Mouse (Mus musculus) neural tube, embryonic 13.5 days (tissue): ENCODE data around the gene Dph2. TPM values are rescaled to one million over a fixed set of nuclear protein-coding genes. Genes with fewer than 3 reads are reported as not detected.
A peak's percentile ranks its signal among the peaks of the same experiment; 100 is the strongest.

ENCODE experiments used
- ATAC-seq: fragments of 200-750 bp; cut with Nextera tagmentation; 2 replicates; pipeline ENCODE4 v1.8.0; 2017; ENCODE audit warnings: low read depth, mild to moderate bottlenecking, moderate TSS enrichment, moderate library complexity
- H3K27ac ChIP-seq: fragments of 300-500 bp; sonication (generic); replicated peaks from 2 replicates; pipeline ENCODE4 v1.5.1; 2015; ENCODE audit warnings: moderate library complexity, mild to moderate bottlenecking, inconsistent platforms
- H3K27me3 ChIP-seq: fragments of 300-500 bp; sonication (generic); 2 replicates; pipeline ENCODE4 v1.6.1; 2015; ENCODE audit warnings: mild to moderate bottlenecking, inconsistent platforms
- H3K36me3 ChIP-seq: fragments of 300-500 bp; sonication (generic); 2 replicates; pipeline ENCODE4 v1.6.1; 2015; ENCODE audit warnings: mild to moderate bottlenecking, inconsistent platforms
- H3K4me1 ChIP-seq: fragments of 300-500 bp; sonication (generic); replicated peaks from 2 replicates; pipeline ENCODE4 v1.6.1; 2015; ENCODE audit warnings: inconsistent platforms
- H3K4me2 ChIP-seq: fragments of 300-500 bp; sonication (generic); 2 replicates; pipeline ENCODE4 v1.6.1; 2015; ENCODE audit warnings: inconsistent platforms, mild to moderate bottlenecking, moderate library complexity
- H3K4me3 ChIP-seq: fragments of 300-500 bp; sonication (generic); 2 replicates; pipeline ENCODE4 v1.5.1; 2015; ENCODE audit warnings: mild to moderate bottlenecking, inconsistent platforms
- H3K9ac ChIP-seq: fragments of 300-500 bp; sonication (generic); 2 replicates; pipeline ENCODE4 v1.6.1; 2015; ENCODE audit warnings: moderate library complexity, mild to moderate bottlenecking, inconsistent platforms
- H3K9me3 ChIP-seq: fragments of 300-500 bp; sonication (generic); 2 replicates; pipeline ENCODE4 v1.6.1; 2016; ENCODE audit warnings: inconsistent platforms
- WGBS: fragments of 180-500 bp; shearing (Covaris S2); methylation state at CpG from one replicate; pipeline ENCODE4 v1.1.7; 2015; 5-methylcytosine and 5-hydroxymethylcytosine counted together
- polyA plus RNA-seq: library from polyadenylated mRNA; unstranded; fragments of >200 nt; fragmentation: Nextera tagmentation; extraction: Ambion mirVana; gene quantifications from 2 replicates; pipeline ENCODE4 v1.2.1, GENCODE M21; 2015

Gene Dph2
- polyA plus RNA-seq, 1 experiment from 2014 or later, result 21.3 TPM

GRCm38 (mm10) chr4:117906196-117906595 lies 14.4 kb upstream of the Dph2 start:
- Histone ChIP-seq H3K9me3 (no peaks in the 10 kb centered on the region), H3K4me3 (no peak overlapping the region), H3K27me3 (no peaks in the 10 kb centered on the region), H3K4me1 (peaks cover 38% of the 10 kb centered on the region), H3K9ac (no peak overlapping the region), H3K4me2 (no peak overlapping the region), H3K27ac (no peak overlapping the region), H3K36me3 (peaks cover 62% of the 10 kb centered on the region)
- no peak for ATAC-seq
- 91% methylated on average over 3 of the region's 3 CpGs for WGBS

GRCm38 (mm10) chr4:117904761-117905160 lies 12.9 kb upstream of the Dph2 start:
- peaks cover 65% of the 10 kb centered on the region for H3K36me3 ChIP-seq
- ATAC-seq, result no peak
- WGBS, result 91% methylated on average over 8 of the region's 8 CpGs
- H3K4me1 ChIP-seq, result peaks cover 24% of the 10 kb centered on the region
- no peak overlapping the region for H3K27ac ChIP-seq
- no peak overlapping the region for H3K9ac ChIP-seq
- H3K9me3 ChIP-seq, result no peaks in the 10 kb centered on the region
- H3K4me3 ChIP-seq, result no peak overlapping the region
- H3K4me2 ChIP-seq, result no peak overlapping the region
- no peaks in the 10 kb centered on the region for H3K27me3 ChIP-seq

- Histone ChIP-seq H3K36me3 (peaks cover 72% of the 10 kb centered on the region), H3K4me2 (no peak overlapping the region), H3K27me3 (no peaks in the 10 kb centered on the region), H3K9ac (no peak overlapping the region), H3K27ac (no peak overlapping the region), H3K4me3 (no peak overlapping the region), H3K4me1 (peaks cover 17% of the 10 kb centered on the region), H3K9me3 (no peaks in the 10 kb centered on the region)
- WGBS, result 91% methylated on average over 10 of the region's 10 CpGs
- no peak for ATAC-seq
These were observed 12.3 kb upstream of the Dph2 start for GRCm38 (mm10) chr4:117904094-117904493.

GRCm38 (mm10) chr4:117898111-117898510 lies 6.3 kb upstream of the Dph2 start:
- H3K27ac ChIP-seq, result no peak overlapping the region
- no peaks in the 10 kb centered on the region for H3K27me3 ChIP-seq
- 91% methylated on average over 3 of the region's 3 CpGs for WGBS
- H3K4me2 ChIP-seq, result no peak overlapping the region
- no peak overlapping the region for H3K4me3 ChIP-seq
- no peak for ATAC-seq
- no peak overlapping the region for H3K9ac ChIP-seq
- no peaks in the 10 kb centered on the region for H3K4me1 ChIP-seq
- no peaks in the 10 kb centered on the region for H3K9me3 ChIP-seq
- peaks cover 94% of the 10 kb centered on the region for H3K36me3 ChIP-seq

GRCm38 (mm10) chr4:117896031-117896430 lies 4.2 kb upstream of the Dph2 start:
- no peak for ATAC-seq
- Histone ChIP-seq H3K4me3 (no peak overlapping the region), H3K36me3 (peaks cover 73% of the 10 kb centered on the region), H3K27ac (no peak overlapping the region), H3K4me1 (peaks cover 9% of the 10 kb centered on the region), H3K9ac (no peak overlapping the region), H3K4me2 (no peak overlapping the region), H3K27me3 (no peaks in the 10 kb centered on the region), H3K9me3 (no peaks in the 10 kb centered on the region)
- 97% methylated on average over 6 of the region's 6 CpGs for WGBS

- Histone ChIP-seq H3K36me3 (peaks cover 68% of the 10 kb centered on the region), H3K4me2 (no peak overlapping the region), H3K4me1 (peaks cover 14% of the 10 kb centered on the region), H3K9me3 (no peaks in the 10 kb centered on the region), H3K9ac (no peak overlapping the region), H3K4me3 (no peak overlapping the region), H3K27ac (no peak overlapping the region), H3K27me3 (no peaks in the 10 kb centered on the region)
- ATAC-seq, result no peak
- WGBS, result 85% methylated on average over 7 of the region's 7 CpGs
These were observed 3.5 kb upstream of the Dph2 start for GRCm38 (mm10) chr4:117895339-117895738.

- no peak overlapping the region for H3K27ac ChIP-seq
- no peak overlapping the region for H3K4me2 ChIP-seq
- H3K27me3 ChIP-seq, result no peaks in the 10 kb centered on the region
- 85% methylated on average over 8 of the region's 8 CpGs for WGBS
- H3K4me3 ChIP-seq, result no peak overlapping the region
- ATAC-seq, result no peak
- peaks cover 14% of the 10 kb centered on the region for H3K4me1 ChIP-seq
- peaks cover 67% of the 10 kb centered on the region for H3K36me3 ChIP-seq
- H3K9me3 ChIP-seq, result no peaks in the 10 kb centered on the region
- H3K9ac ChIP-seq, result no peak overlapping the region
These were observed 2.8 kb upstream of the Dph2 start for GRCm38 (mm10) chr4:117894601-117895000.

GRCm38 (mm10) chr4:117893376-117893775 lies 1.5 kb upstream of the Dph2 start:
- ATAC-seq, result no peak
- Histone ChIP-seq H3K4me1 (peaks cover 14% of the 10 kb centered on the region), H3K9me3 (no peaks in the 10 kb centered on the region), H3K36me3 (peaks cover 66% of the 10 kb centered on the region), H3K27me3 (no peaks in the 10 kb centered on the region), H3K9ac (no peak overlapping the region), H3K27ac (no peak overlapping the region), H3K4me3 (no peak overlapping the region), H3K4me2 (no peak overlapping the region)
- WGBS, result 27% methylated on average over 9 of the region's 9 CpGs

- Histone ChIP-seq H3K27ac (no peak overlapping the region), H3K9ac (no peak overlapping the region), H3K4me3 (peak overlapping the region; percentile 76), H3K36me3 (peaks cover 43% of the 10 kb centered on the region), H3K4me1 (peaks cover 29% of the 10 kb centered on the region), H3K9me3 (no peaks in the 10 kb centered on the region), H3K27me3 (no peaks in the 10 kb centered on the region), H3K4me2 (peak overlapping the region; percentile 94)
- 79% methylated on average over 8 of the region's 8 CpGs for WGBS
- ATAC-seq, result no peak
These were observed 1.1 kb downstream of the Dph2 start for GRCm38 (mm10) chr4:117890750-117891149.

- no peak for ATAC-seq
- 91% methylated on average over 14 of the region's 14 CpGs for WGBS
- no peaks in the 10 kb centered on the region for H3K27me3 ChIP-seq
- no peak overlapping the region for H3K27ac ChIP-seq
- H3K9me3 ChIP-seq, result no peaks in the 10 kb centered on the region
- H3K36me3 ChIP-seq, result peaks cover 43% of the 10 kb centered on the region
- no peak overlapping the region for H3K4me2 ChIP-seq
- H3K9ac ChIP-seq, result no peak overlapping the region
- H3K4me3 ChIP-seq, result no peak overlapping the region
- H3K4me1 ChIP-seq, result peaks cover 36% of the 10 kb centered on the region
These were observed 1.8 kb downstream of the Dph2 start for GRCm38 (mm10) chr4:117890031-117890430.

- peaks cover 43% of the 10 kb centered on the region for H3K36me3 ChIP-seq
- H3K4me2 ChIP-seq, result no peak overlapping the region
- no peak overlapping the region for H3K9ac ChIP-seq
- H3K4me3 ChIP-seq, result no peak overlapping the region
- no peaks in the 10 kb centered on the region for H3K9me3 ChIP-seq
- H3K27ac ChIP-seq, result no peak overlapping the region
- WGBS, result 92% methylated on average over 15 of the region's 15 CpGs
- no peaks in the 10 kb centered on the region for H3K27me3 ChIP-seq
- ATAC-seq, result no peak
- H3K4me1 ChIP-seq, result peaks cover 42% of the 10 kb centered on the region
These were observed 2.4 kb downstream of the Dph2 start for GRCm38 (mm10) chr4:117889471-117889870.

GRCm38 (mm10) chr4:117887920-117888319 lies 3.9 kb downstream of the Dph2 start:
- Histone ChIP-seq H3K9ac (peak overlapping the region; percentile 97), H3K4me3 (peak overlapping the region; percentile 96), H3K36me3 (peaks cover 40% of the 10 kb centered on the region), H3K4me2 (peak overlapping the region; percentile 91), H3K27ac (no peak overlapping the region), H3K9me3 (no peaks in the 10 kb centered on the region), H3K27me3 (no peaks in the 10 kb centered on the region), H3K4me1 (peaks cover 53% of the 10 kb centered on the region)
- WGBS, result 78% methylated on average over 2 of the region's 2 CpGs
- no peak for ATAC-seq

GRCm38 (mm10) chr4:117887133-117887532 lies 4.7 kb downstream of the Dph2 start, which contains the start of gene Atp6v0b:
TSS of gene Atp6v0b (minus strand) at chr4:117887333.
- WGBS, result under 1% methylated on average over 37 of the region's 37 CpGs
- H3K9me3 ChIP-seq, result no peaks in the 10 kb centered on the region
- peak within 1 kb of the TSS; percentile 91 for H3K4me2 ChIP-seq
- no peaks in the 10 kb centered on the region for H3K27me3 ChIP-seq
- peak within 1 kb of the TSS; percentile 64; the same call in 1 of the 2 replicates for H3K27ac ChIP-seq
- peaks cover 40% of the 10 kb centered on the region for H3K36me3 ChIP-seq
- H3K9ac ChIP-seq, result peak within 1 kb of the TSS; percentile 97
- H3K4me3 ChIP-seq, result peak within 1 kb of the TSS; percentile 96
- ATAC-seq, result peak; percentile 80
- peaks cover 57% of the 10 kb centered on the region for H3K4me1 ChIP-seq
